Mouse (Mus musculus): Measurements from ENCODE around the gene Car12. TPM values are rescaled to one million over a fixed set of nuclear protein-coding genes. Genes with fewer than 3 reads are reported as not detected.

The Car12 gene
- polyA plus RNA-seq, 1 experiment from 2014 or later: 0.63 TPM

DNA sequence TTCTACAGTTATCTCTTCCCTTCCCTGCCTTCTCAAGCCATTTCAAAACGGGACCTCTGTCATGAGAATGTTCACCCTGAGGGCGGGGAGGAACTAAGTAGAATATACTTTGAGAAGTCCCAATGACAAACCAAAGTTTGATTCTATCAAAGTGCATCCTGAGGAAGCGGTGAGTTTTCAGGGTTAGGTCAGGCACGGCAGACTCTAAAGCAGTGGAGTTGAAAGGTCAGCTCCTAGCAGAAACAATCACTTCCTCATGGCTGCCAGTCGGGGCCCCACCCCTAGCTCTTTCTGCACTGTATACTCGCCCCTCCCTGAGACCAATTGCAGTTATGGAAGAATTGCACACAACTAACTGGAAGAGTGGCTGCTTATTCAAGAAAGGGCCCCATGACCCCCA, 33.4 kb upstream of the Car12 start:
- Histone ChIP-seq H3K4me3 (ENCODE audit: low read depth, low read length) (no peak overlapping the region), H3K27ac (ENCODE audit: low read depth, low read length) (no peak overlapping the region), H3K27me3 (ENCODE audit: control insufficient read depth, insufficient read depth, low read length) (no peaks in the 10 kb centered on the region), H3K4me1 (ENCODE audit: control insufficient read depth, insufficient read depth, low read length) (no peaks in the 10 kb centered on the region), H3K36me3 (ENCODE audit: control insufficient read depth, insufficient read depth, low read length) (no peaks in the 10 kb centered on the region), H3K4me2 (ENCODE audit: low read depth, low read length) (no peak overlapping the region), H3K9ac (replicated peaks; ENCODE audit: low read depth, low read length) (no peak overlapping the region), H3K9me3 (ENCODE audit: control insufficient read depth, low read length) (no peaks in the 10 kb centered on the region)
- WGBS: 67% methylated on average over 6 of the region's 6 CpGs
- ATAC-seq (ENCODE audit: low read depth): no peak

- Histone ChIP-seq H3K27me3 (ENCODE audit: control insufficient read depth, insufficient read depth, low read length) (no peaks in the 10 kb centered on the region), H3K27ac (ENCODE audit: low read depth, low read length) (no peak overlapping the region), H3K4me2 (ENCODE audit: low read depth, low read length) (no peak overlapping the region), H3K9ac (replicated peaks; ENCODE audit: low read depth, low read length) (no peak overlapping the region), H3K4me1 (ENCODE audit: control insufficient read depth, insufficient read depth, low read length) (no peaks in the 10 kb centered on the region), H3K36me3 (ENCODE audit: control insufficient read depth, insufficient read depth, low read length) (no peaks in the 10 kb centered on the region), H3K4me3 (ENCODE audit: low read depth, low read length) (no peak overlapping the region), H3K9me3 (ENCODE audit: control insufficient read depth, low read length) (no peaks in the 10 kb centered on the region)
- 92% methylated on average over 3 of the region's 3 CpGs for WGBS
- ATAC-seq (ENCODE audit: low read depth): no peak
Measured at GRCm38 (mm10) chr9:66682822-66683221, 30.7 kb upstream of the Car12 start.

DNA sequence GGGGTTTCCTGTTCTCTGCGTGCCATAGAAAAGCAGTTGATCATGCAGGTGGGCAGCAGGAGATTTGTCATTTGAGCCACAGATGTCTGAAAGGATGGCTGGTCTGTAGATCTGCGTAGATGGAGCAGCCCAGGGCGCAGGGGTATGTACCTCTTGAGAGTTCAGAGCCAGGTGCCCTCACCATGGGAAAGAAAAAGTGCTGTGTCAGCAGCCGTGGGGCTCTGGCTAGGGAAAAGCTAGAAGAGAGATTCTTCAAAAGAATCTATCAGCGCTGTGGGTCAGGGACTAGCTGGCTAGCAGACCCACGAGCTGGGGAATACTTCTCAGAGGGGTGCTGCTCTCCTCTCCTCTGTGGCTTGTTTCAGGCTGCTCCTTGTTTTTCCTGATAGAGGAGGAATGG, 27.8 kb upstream of the Car12 start:
- Histone ChIP-seq H3K36me3 (ENCODE audit: control insufficient read depth, insufficient read depth, low read length) (no peaks in the 10 kb centered on the region), H3K4me3 (ENCODE audit: low read depth, low read length) (no peak overlapping the region), H3K27me3 (ENCODE audit: control insufficient read depth, insufficient read depth, low read length) (no peaks in the 10 kb centered on the region), H3K9ac (replicated peaks; ENCODE audit: low read depth, low read length) (no peak overlapping the region), H3K4me1 (ENCODE audit: control insufficient read depth, insufficient read depth, low read length) (no peaks in the 10 kb centered on the region), H3K27ac (ENCODE audit: low read depth, low read length) (no peak overlapping the region), H3K4me2 (ENCODE audit: low read depth, low read length) (no peak overlapping the region), H3K9me3 (ENCODE audit: control insufficient read depth, low read length) (no peaks in the 10 kb centered on the region)
- WGBS: 79% methylated on average over 6 of the region's 6 CpGs
- no peak for ATAC-seq (ENCODE audit: low read depth)

GRCm38 (mm10) chr9:66687713-66688112, 25.8 kb upstream of the Car12 start:
- WGBS: 86% methylated on average over 2 of the region's 2 CpGs
- H3K4me1 ChIP-seq (ENCODE audit: control insufficient read depth, insufficient read depth, low read length): no peaks in the 10 kb centered on the region
- ATAC-seq (ENCODE audit: low read depth): no peak
- H3K9me3 ChIP-seq (ENCODE audit: control insufficient read depth, low read length): no peaks in the 10 kb centered on the region
- no peaks in the 10 kb centered on the region for H3K36me3 ChIP-seq (ENCODE audit: control insufficient read depth, insufficient read depth, low read length)
- no peak overlapping the region for H3K9ac ChIP-seq (replicated peaks; ENCODE audit: low read depth, low read length)
- H3K27me3 ChIP-seq (ENCODE audit: control insufficient read depth, insufficient read depth, low read length): no peaks in the 10 kb centered on the region
- no peak overlapping the region for H3K27ac ChIP-seq (ENCODE audit: low read depth, low read length)
- H3K4me2 ChIP-seq (ENCODE audit: low read depth, low read length): no peak overlapping the region
- no peak overlapping the region for H3K4me3 ChIP-seq (ENCODE audit: low read depth, low read length)

- H3K27me3 ChIP-seq (ENCODE audit: control insufficient read depth, insufficient read depth, low read length): no peaks in the 10 kb centered on the region
- no peak overlapping the region for H3K27ac ChIP-seq (ENCODE audit: low read depth, low read length)
- H3K9me3 ChIP-seq (ENCODE audit: control insufficient read depth, low read length): no peaks in the 10 kb centered on the region
- no peak overlapping the region for H3K4me2 ChIP-seq (ENCODE audit: low read depth, low read length)
- no peak overlapping the region for H3K9ac ChIP-seq (replicated peaks; ENCODE audit: low read depth, low read length)
- H3K4me3 ChIP-seq (ENCODE audit: low read depth, low read length): no peak overlapping the region
- H3K36me3 ChIP-seq (ENCODE audit: control insufficient read depth, insufficient read depth, low read length): no peaks in the 10 kb centered on the region
- WGBS: 73% methylated on average over 4 of the region's 4 CpGs
- ATAC-seq (ENCODE audit: low read depth): no peak
- H3K4me1 ChIP-seq (ENCODE audit: control insufficient read depth, insufficient read depth, low read length): no peaks in the 10 kb centered on the region
Measured at GRCm38 (mm10) chr9:66691683-66692305, 21.7 kb upstream of the Car12 start.

DNA sequence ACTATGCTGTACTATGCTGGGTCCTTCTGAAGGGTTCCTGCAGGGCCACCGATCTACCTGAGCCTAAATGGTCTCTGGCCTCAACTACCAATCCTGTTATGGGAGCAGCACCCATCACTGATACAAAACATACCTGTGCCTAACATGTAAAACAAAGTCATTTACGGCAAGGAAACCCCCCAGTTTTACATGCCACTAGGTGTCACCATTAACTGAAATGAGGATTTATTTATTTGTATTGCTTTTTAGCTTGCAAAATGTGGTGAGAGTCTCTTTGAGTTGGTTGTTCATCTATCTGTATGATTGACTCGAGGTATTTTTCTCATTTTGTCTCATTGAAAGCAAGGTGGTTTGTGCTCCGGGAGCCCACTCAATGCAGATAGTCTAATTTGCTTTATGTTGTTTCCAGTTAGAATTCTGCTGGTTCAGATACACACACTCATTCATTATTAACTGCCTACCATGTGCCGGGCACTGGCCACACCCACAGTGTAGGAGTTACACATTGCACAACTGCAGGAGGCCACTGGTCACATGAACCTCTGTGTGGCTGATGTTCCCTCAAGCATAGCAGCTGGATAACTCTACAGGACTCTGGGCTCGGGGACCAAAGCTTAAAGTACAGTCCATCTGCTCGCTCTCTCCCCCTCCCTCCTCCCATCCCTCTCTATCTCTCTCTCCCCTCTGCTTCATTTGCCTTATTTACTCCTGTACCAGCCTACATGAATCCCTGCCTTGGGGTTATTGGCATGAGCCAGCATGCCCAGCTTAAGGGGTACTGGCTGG, 15.9 kb upstream of the Car12 start:
- Histone ChIP-seq H3K9me3 (ENCODE audit: control insufficient read depth, low read length) (no peaks in the 10 kb centered on the region), H3K9ac (replicated peaks; ENCODE audit: low read depth, low read length) (no peak overlapping the region), H3K4me2 (ENCODE audit: low read depth, low read length) (no peak overlapping the region), H3K27ac (ENCODE audit: low read depth, low read length) (no peak overlapping the region), H3K27me3 (ENCODE audit: control insufficient read depth, insufficient read depth, low read length) (no peaks in the 10 kb centered on the region), H3K4me1 (ENCODE audit: control insufficient read depth, insufficient read depth, low read length) (no peaks in the 10 kb centered on the region), H3K4me3 (ENCODE audit: low read depth, low read length) (no peak overlapping the region), H3K36me3 (ENCODE audit: control insufficient read depth, insufficient read depth, low read length) (no peaks in the 10 kb centered on the region)
- ATAC-seq (ENCODE audit: low read depth): no peak
- 84% methylated on average over 7 of the region's 7 CpGs for WGBS

DNA sequence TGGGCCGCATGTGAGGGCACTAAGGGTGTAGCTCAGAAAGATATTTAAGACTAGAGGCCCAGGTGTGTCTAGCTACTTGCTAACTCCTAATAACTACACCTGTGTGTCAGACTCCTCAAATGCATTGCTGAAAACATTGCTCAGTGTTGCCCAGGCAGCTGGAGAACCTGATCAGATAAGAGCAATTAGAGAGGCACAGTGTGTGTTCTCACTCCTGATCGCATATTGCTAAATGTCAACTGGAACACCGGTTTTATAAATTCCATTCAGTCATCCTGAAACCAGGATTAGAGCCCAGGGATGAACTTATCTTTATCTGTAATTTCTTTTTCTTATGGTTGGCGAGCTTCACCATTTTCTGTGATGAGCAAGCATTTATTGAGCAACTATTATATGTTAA, 13.7 kb upstream of the Car12 start:
- no peak overlapping the region for H3K4me3 ChIP-seq (ENCODE audit: low read depth, low read length)
- no peaks in the 10 kb centered on the region for H3K9me3 ChIP-seq (ENCODE audit: control insufficient read depth, low read length)
- no peak for ATAC-seq (ENCODE audit: low read depth)
- H3K27ac ChIP-seq (ENCODE audit: low read depth, low read length): no peak overlapping the region
- H3K27me3 ChIP-seq (ENCODE audit: control insufficient read depth, insufficient read depth, low read length): no peaks in the 10 kb centered on the region
- no peaks in the 10 kb centered on the region for H3K4me1 ChIP-seq (ENCODE audit: control insufficient read depth, insufficient read depth, low read length)
- H3K36me3 ChIP-seq (ENCODE audit: control insufficient read depth, insufficient read depth, low read length): no peaks in the 10 kb centered on the region
- WGBS: 92% methylated on average over 4 of the region's 4 CpGs
- no peak overlapping the region for H3K9ac ChIP-seq (replicated peaks; ENCODE audit: low read depth, low read length)
- H3K4me2 ChIP-seq (ENCODE audit: low read depth, low read length): no peak overlapping the region

DNA sequence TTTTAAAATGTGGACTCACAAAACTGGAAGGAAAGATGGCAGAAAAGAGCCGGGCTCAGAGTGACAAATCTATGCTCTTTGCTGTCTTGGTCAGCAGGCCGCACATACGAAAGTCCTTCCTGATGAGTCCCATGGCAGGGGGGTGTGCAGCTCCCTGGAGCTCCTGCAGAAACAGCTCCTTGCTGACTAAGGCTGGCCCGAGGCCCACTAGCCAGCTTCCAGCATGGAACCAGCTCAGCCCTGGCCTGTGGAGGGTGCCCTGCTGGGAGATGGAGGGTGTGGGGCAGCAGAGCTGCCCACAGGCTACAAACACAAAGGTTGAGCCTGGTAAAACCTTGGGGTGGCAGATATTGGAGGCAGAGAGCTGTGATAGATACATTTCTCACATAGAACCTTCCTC, 10.5 kb upstream of the Car12 start:
- H3K4me3 ChIP-seq (ENCODE audit: low read depth, low read length): no peak overlapping the region

GRCm38 (mm10) chr9:66705354-66705753, 8.1 kb upstream of the Car12 start:
- no peak overlapping the region for H3K4me3 ChIP-seq (ENCODE audit: low read depth, low read length)
- H3K9me3 ChIP-seq (ENCODE audit: control insufficient read depth, low read length): no peaks in the 10 kb centered on the region
- ATAC-seq (ENCODE audit: low read depth): no peak
- no peak overlapping the region for H3K9ac ChIP-seq (replicated peaks; ENCODE audit: low read depth, low read length)
- H3K4me1 ChIP-seq (ENCODE audit: control insufficient read depth, insufficient read depth, low read length): no peaks in the 10 kb centered on the region
- no peak overlapping the region for H3K27ac ChIP-seq (ENCODE audit: low read depth, low read length)
- H3K27me3 ChIP-seq (ENCODE audit: control insufficient read depth, insufficient read depth, low read length): no peaks in the 10 kb centered on the region
- no peaks in the 10 kb centered on the region for H3K36me3 ChIP-seq (ENCODE audit: control insufficient read depth, insufficient read depth, low read length)
- no peak overlapping the region for H3K4me2 ChIP-seq (ENCODE audit: low read depth, low read length)

More for the DNA sequence above, 10.5 kb upstream of the Car12 start:
- H3K27ac ChIP-seq (ENCODE audit: low read depth, low read length): no peak overlapping the region
- H3K27me3 ChIP-seq (ENCODE audit: control insufficient read depth, insufficient read depth, low read length): no peaks in the 10 kb centered on the region
- no peak overlapping the region for H3K4me2 ChIP-seq (ENCODE audit: low read depth, low read length)
- no peaks in the 10 kb centered on the region for H3K36me3 ChIP-seq (ENCODE audit: control insufficient read depth, insufficient read depth, low read length)
- no peak overlapping the region for H3K9ac ChIP-seq (replicated peaks; ENCODE audit: low read depth, low read length)
- no peaks in the 10 kb centered on the region for H3K9me3 ChIP-seq (ENCODE audit: control insufficient read depth, low read length)
- whole genome bisulfite sequencing: 90% methylated on average over 4 of the region's 4 CpGs
- no peaks in the 10 kb centered on the region for H3K4me1 ChIP-seq (ENCODE audit: control insufficient read depth, insufficient read depth, low read length)
- no peak for ATAC-seq (ENCODE audit: low read depth)
